Mouse (Mus musculus) E14TG2a.4 (cell line): Measurements from ENCODE around the gene Ston2.

Experiments used
- CTCF ChIP-seq: conservative IDR thresholded peaks from 2 replicates; pipeline ENCODE4 v1.5.1; 2014; ENCODE audit warnings: low read length
- POU5F1 ChIP-seq: IDR thresholded peaks from 2 replicates; pipeline ENCODE4 v1.6.1; 2014; ENCODE audit warnings: low read length, borderline replicate concordance

DNA sequence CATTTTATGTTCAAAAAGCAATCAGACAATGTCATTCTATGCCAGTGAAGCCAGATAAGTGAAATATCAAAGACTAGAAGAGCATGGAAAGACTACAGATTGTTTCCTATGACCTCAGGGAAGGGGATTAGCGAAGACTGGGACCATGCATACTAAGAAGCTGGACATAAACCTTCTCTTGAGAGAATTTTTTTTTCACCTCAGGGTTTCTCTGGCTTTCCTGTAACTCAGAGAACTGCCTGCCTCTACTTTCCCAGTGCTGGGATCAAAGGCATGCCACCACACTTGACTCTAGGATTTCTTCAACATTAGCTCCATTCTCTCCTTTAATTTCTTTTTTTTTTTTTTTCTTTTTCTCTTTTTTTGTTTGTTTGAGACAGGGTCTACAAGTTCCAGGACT, 197.0 kb downstream of the Ston2 start:
- TF ChIP-seq CTCF (no peak), POU5F1 (no peak)
